Mouse (Mus musculus): ENCODE measurements around the gene Fmod.

GRCm38 (mm10) chr1:134095721-134096120, 58.7 kb downstream of the Fmod start:
- TF ChIP-seq SRF (IDR thresholded peaks at IDR 0.05; ENCODE audit: control insufficient read depth, insufficient read length, low read depth) (no peak), E2F4 (IDR thresholded peaks at IDR 0.05; ENCODE audit: insufficient read depth) (no peak), POLR2A (IDR thresholded peaks at IDR 0.05; ENCODE audit: insufficient read length, low read depth) (no peak), MAX (IDR thresholded peaks at IDR 0.05; ENCODE audit: low read depth) (no peak), MYOD1 (IDR thresholded peaks at IDR 0.05; ENCODE audit: control insufficient read depth in 1 of 3, insufficient read length in 2 of 3, low read depth in 2 of 3) (no peak)

Measured in myocyte (in vitro differentiated cells).